Mouse (Mus musculus) hindbrain, embryonic 11.5 days (tissue): ENCODE measurements at regions not wholly inside any gene's neighbourhood (a gene's known extent, or its start where the extent isn't known, plus 50 kb on each side); places are given as distances from the start of the nearest gene placed in this dataset.

Experiments
- ATAC-seq: fragments of 200-750 bp; cut with Nextera tagmentation; 2 replicates; pipeline ENCODE4 v1.8.0; 2017; ENCODE audit warnings: mild to moderate bottlenecking, moderate TSS enrichment, moderate library complexity; ENCODE audit not compliant: low FRiP score
- DNase-seq: peaks from one replicate; pipeline ENCODE4 v3.0.0-alpha.2; 2015; ENCODE audit warnings: low spot score
- H3K27ac ChIP-seq: fragments of 300-500 bp; sonication (generic); 2 replicates; pipeline ENCODE4 v1.5.1; 2014; ENCODE audit warnings: mild to moderate bottlenecking, low read depth, low read length
- H3K27me3 ChIP-seq: fragments of 300-500 bp; sonication (generic); 2 replicates; pipeline ENCODE4 v1.6.1; 2014; ENCODE audit warnings: mild to moderate bottlenecking, low read length, moderate library complexity, mixed read lengths; ENCODE audit not compliant: control insufficient read depth, insufficient read depth
- H3K36me3 ChIP-seq: fragments of 300-500 bp; sonication (generic); 2 replicates; pipeline ENCODE4 v1.6.1; 2014; ENCODE audit warnings: mild to moderate bottlenecking, low read length, moderate library complexity, mixed read lengths; ENCODE audit not compliant: control insufficient read depth, insufficient read depth
- H3K4me1 ChIP-seq: fragments of 300-500 bp; sonication (generic); replicated peaks from 2 replicates; pipeline ENCODE4 v1.6.1; 2014; ENCODE audit warnings: low read length, mixed read lengths; ENCODE audit not compliant: control insufficient read depth, insufficient read depth
- H3K4me2 ChIP-seq: fragments of 300-500 bp; sonication (generic); replicated peaks from 2 replicates; pipeline ENCODE4 v1.6.1; 2014; ENCODE audit warnings: mild to moderate bottlenecking, low read depth, low read length
- H3K4me3 ChIP-seq: fragments of 300-500 bp; sonication (generic); 2 replicates; pipeline ENCODE4 v1.5.1; 2014; ENCODE audit warnings: low read depth, low read length
- H3K9ac ChIP-seq: fragments of 300-500 bp; sonication (generic); 2 replicates; pipeline ENCODE4 v1.6.1; 2014; ENCODE audit warnings: low read depth, low read length
- H3K9me3 ChIP-seq: fragments of 300-500 bp; sonication (generic); 2 replicates; pipeline ENCODE4 v1.6.1; 2016; ENCODE audit warnings: low read length; ENCODE audit not compliant: control insufficient read depth
- WGBS: fragments of 180-500 bp; shearing (Covaris S2); extraction: QIAGEN DNeasy Blood & Tissue Kit; methylation state at CpG from one replicate; pipeline ENCODE4 v1.1.7; 2014; 5-methylcytosine and 5-hydroxymethylcytosine counted together

DNA sequence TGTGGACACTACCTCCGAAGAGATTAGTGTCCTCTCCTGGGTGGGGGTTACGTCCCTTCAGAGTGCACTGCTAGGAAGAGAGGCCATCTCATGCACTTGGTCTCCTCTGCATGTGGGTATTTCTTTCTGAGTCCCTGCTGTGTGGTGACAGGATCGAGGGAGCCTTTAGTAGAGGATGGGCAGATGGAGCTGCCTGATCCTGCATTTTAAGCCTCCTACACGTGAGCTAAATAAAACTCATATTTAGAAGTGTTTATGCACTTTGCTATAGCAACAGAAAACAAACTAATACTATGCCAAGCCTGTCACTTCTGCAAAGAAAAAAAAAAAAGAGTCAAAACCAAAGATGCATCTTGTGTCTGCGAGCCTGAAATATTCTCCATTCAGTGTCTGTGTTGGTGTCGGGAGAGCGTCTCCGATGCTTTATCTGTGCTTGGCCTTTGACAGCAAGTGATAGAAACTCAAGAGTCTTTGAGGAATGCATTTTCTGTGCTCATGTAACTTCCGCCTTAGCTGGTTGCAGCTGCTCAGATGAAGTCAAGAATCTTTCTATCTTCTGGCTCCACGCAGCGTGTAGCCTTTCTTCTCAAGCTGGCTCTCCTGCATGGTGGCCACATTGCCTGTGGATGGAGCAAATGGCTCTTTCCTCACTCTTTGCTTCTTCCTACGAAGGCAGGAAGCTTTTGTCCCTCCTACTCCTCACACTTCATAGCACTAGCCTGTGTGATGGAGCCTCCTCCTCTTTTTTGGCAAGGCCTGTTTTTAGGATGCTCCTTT is 134.8 kb downstream of the Ppp4r2 start:
- Histone ChIP-seq H3K27ac (no peak overlapping the region), H3K27me3 (no peaks in the 10 kb centered on the region), H3K9me3 (no peaks in the 10 kb centered on the region), H3K4me3 (no peak overlapping the region), H3K4me1 (peaks cover 2% of the 10 kb centered on the region; the same call in 1 of the 2 replicates), H3K36me3 (no peaks in the 10 kb centered on the region), H3K4me2 (no peak overlapping the region), H3K9ac (no peak overlapping the region)
- DNase-seq (no peak), ATAC-seq (no peak)
- WGBS, result 87% methylated on average over 12 of the region's 12 CpGs

DNA sequence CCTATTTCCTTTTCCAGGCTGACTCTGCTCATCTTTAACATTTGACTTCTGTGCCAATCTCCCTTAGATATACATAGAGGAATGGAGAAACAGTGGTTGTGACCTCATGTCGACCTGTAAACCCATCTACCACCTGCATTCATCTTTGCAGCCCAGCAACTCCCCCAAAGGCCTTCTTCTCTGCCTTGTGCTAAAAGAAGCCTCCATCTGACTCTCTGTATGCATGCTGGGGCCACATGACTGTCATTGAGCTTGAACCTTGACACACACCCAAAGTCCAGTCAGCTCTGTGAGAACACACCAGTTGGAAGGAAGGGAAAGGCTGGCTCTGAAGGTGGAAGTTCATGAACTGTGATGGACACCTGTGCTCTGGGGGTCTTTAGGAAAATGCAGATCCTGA is 135.5 kb downstream of the Ppp4r2 start:
- Histone ChIP-seq H3K4me2 (no peak overlapping the region), H3K4me3 (no peak overlapping the region), H3K27ac (no peak overlapping the region), H3K9me3 (no peaks in the 10 kb centered on the region), H3K9ac (no peak overlapping the region), H3K36me3 (no peaks in the 10 kb centered on the region), H3K27me3 (no peaks in the 10 kb centered on the region), H3K4me1 (peaks cover 2% of the 10 kb centered on the region)
- 79% methylated on average over 1 of the region's 1 CpGs for WGBS
- ATAC-seq (no peak), DNase-seq (no peak)

DNA sequence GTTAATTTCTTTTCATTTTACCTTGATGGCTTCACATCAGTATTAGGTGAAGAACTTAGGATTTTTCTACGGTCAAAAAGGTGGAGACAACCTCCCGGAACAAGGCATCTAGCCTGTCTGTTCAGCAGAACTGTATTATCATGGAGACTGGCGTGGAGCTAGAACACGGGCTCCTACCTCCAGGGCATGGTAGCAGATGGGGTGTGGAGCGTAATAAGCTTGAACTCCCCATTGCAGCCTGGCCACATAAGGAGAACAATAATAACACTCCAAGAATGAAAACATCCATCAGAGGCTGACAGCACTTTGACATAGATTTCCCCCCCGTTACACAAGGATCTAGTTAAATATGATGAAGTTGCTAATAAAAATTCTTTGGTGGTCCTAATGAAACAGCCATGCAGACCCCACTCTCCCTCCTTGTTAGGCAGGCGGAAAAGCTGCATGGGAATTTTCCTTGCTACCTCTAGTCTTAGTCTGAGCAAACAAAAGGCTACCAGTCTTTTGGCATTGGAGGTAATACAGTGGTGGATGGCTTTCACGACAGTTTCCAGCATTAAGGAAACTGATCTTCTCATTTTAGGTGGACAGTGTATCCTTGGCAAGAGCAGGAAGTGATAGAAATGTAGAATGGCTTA is 137.5 kb downstream of the Ppp4r2 start:
- 50% methylated on average over 8 of the region's 8 CpGs for WGBS
- Histone ChIP-seq H3K27ac (peak overlapping the region; percentile 30; the same call in 1 of the 2 replicates), H3K36me3 (no peaks in the 10 kb centered on the region), H3K4me1 (peaks cover 2% of the 10 kb centered on the region), H3K4me2 (no peak overlapping the region), H3K4me3 (no peak overlapping the region), H3K27me3 (no peaks in the 10 kb centered on the region), H3K9ac (no peak overlapping the region), H3K9me3 (no peaks in the 10 kb centered on the region)
- DNase-seq (peak; percentile 49), ATAC-seq (peak; percentile 86)

DNA sequence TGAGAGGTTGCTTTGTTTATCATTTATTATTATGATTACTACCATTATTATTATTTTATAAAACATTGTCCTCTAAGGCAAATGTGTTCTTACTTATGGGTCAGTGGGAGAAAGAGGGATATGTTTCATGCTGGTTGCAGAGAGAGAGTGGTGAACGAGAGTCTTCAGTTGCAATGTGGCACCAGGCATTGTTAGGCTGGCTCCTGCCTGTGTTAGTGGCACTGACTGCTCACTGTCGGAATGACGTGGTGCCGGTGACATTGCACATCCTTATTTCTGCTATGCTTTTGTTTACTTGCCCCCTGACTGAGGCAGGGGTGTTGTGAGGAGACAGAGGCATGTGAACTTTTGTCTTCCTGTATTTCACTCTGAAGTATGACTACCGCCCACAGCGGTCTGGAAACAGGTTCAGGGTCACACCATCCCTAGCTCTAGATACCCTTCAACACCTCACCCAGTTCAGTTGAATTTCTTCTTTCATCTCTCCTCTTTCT is 138.1 kb downstream of the Ppp4r2 start:
- Histone ChIP-seq H3K4me1 (peaks cover 4% of the 10 kb centered on the region), H3K27me3 (no peaks in the 10 kb centered on the region), H3K9ac (no peak overlapping the region), H3K9me3 (no peaks in the 10 kb centered on the region), H3K4me2 (no peak overlapping the region), H3K27ac (peak overlapping the region; percentile 6; the same call in 1 of the 2 replicates), H3K4me3 (no peak overlapping the region), H3K36me3 (no peaks in the 10 kb centered on the region)
- no peak for DNase-seq
- 0 out of 2 replicates have a peak, but pooled peaks have one; percentile 37 for ATAC-seq
- 50% methylated on average over 6 of the region's 6 CpGs for WGBS

DNA sequence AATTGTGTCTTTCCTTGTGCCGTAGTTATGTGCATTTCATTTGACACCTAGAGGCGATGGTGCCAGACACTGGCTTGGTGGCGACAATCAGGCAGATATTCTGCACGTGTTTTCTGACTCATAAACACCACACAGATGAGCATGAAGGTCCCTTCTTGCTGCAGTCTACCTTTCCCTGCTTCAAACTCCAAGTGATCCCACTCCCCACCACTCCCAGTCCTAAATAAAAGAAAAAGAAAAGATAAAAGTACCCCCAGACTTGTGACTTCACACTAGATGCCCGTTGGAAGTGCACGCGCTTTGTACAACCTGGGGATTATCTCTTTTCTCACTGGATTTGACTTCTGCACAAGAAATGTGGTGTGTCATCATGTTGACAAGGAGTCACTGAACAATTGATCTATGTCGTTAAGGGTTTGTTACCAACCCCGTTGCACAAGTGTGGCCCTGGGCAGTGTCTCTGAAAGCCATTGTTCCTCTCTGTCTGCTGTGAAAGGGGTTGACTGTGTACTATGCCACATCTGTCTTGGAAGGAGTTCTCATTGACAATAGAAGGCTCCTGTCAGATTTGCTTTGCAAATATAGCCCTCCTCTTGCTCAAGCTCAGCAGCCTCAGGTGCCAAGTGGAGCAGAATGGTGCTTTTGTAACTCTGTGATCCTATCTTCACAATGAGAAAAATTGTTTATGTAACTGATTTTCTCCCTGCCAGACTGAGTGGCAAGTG is 140.1 kb downstream of the Ppp4r2 start:
- Histone ChIP-seq H3K4me1 (peaks cover 8% of the 10 kb centered on the region), H3K4me2 (no peak overlapping the region), H3K27me3 (no peaks in the 10 kb centered on the region), H3K4me3 (no peak overlapping the region), H3K36me3 (no peaks in the 10 kb centered on the region), H3K9me3 (no peaks in the 10 kb centered on the region), H3K9ac (no peak overlapping the region), H3K27ac (no peak overlapping the region)
- DNase-seq (no peak), ATAC-seq (no peak)
- WGBS, result 67% methylated on average over 9 of the region's 9 CpGs

DNA sequence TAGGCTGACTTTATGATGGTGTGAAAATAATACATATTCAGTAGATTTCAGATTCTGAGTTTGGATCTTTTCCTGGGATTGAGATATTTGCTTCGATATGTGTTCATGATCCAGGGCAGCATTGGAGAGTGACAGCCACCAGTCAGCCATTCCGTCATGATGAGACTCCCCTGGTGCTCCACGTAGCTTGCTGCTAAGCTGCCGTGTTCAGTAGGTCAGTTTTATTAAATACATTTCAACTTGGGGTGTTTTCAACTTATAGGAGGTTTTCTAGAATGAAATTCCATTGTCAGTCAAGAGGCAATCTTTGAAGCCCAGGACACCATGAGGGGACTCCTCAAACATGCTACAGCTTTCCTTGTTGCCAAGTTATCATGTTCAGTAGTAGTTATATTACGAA is 141.3 kb downstream of the Ppp4r2 start:
- no peaks in the 10 kb centered on the region for H3K27me3 ChIP-seq
- H3K36me3 ChIP-seq, result no peaks in the 10 kb centered on the region
- H3K27ac ChIP-seq, result no peak overlapping the region
- H3K4me1 ChIP-seq, result peaks cover 8% of the 10 kb centered on the region
- no peak for ATAC-seq
- H3K9me3 ChIP-seq, result no peaks in the 10 kb centered on the region
- no peak overlapping the region for H3K4me3 ChIP-seq
- H3K9ac ChIP-seq, result no peak overlapping the region
- WGBS, result 94% methylated on average over 5 of the region's 5 CpGs
- DNase-seq, result no peak
- no peak overlapping the region for H3K4me2 ChIP-seq

DNA sequence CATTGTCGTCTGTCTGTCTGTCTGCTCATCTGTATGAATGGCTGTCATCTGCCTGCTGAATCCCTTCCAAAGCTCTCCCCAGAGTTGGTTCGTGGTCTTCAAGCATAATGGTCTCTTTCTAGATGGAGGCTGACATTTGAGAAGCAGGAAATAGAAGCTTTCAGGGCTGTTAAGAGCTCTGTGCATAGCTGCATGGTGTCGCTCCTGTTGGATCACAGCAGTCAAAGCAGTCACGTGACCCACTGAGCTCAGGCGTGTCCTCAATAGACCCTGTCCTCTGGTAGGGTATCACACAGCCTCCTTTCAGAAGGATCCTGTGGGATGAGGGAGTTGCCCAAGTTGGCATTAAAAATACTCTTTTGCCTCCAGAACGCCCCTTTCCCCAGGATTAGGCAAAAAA is 142.4 kb downstream of the Ppp4r2 start:
- DNase-seq (peak; percentile 36), ATAC-seq (no peak)
- 56% methylated on average over 6 of the region's 6 CpGs for whole genome bisulfite sequencing
- Histone ChIP-seq H3K4me1 (peaks cover 6% of the 10 kb centered on the region; the same call in 1 of the 2 replicates), H3K9me3 (no peaks in the 10 kb centered on the region), H3K27ac (no peak overlapping the region), H3K4me2 (no peak overlapping the region), H3K4me3 (no peak overlapping the region), H3K27me3 (no peaks in the 10 kb centered on the region), H3K36me3 (no peaks in the 10 kb centered on the region), H3K9ac (no peak overlapping the region)

DNA sequence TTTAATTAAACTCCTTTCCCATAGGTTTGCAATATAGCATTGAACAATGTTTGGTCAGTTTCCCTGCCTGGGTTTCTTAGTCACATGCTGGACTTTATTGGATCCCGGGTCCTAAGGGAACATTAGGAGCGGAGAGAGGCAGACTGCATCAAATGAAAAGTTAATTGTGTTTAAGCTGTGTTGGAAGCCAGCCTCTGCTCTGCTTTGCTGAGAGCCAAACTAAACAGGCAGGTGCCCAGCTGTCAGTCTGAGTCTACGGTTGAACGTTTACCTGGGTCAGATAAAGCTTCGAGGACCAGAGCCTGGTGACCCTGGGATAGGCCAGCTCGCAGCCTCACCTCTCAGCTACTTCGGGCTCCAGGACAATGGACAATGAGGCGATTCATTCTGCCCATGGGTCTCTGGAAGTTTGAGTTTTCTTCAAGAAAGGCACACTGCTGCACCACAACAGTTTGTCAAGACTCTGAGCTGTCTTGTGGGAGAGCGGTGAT is 143.8 kb downstream of the Ppp4r2 start:
- peak; percentile 38 for DNase-seq
- Histone ChIP-seq H3K27ac (peak overlapping the region; percentile 67), H3K4me1 (peaks cover 6% of the 10 kb centered on the region; the same call in 1 of the 2 replicates), H3K4me3 (no peak overlapping the region), H3K9me3 (no peaks in the 10 kb centered on the region), H3K4me2 (no peak overlapping the region), H3K36me3 (no peaks in the 10 kb centered on the region), H3K27me3 (no peaks in the 10 kb centered on the region), H3K9ac (no peak overlapping the region)
- ATAC-seq, result peak; percentile 33
- 54% methylated on average over 9 of the region's 9 CpGs for WGBS
